Mouse (Mus musculus) bone marrow, adult 2 months (tissue): Measurements from ENCODE around the gene Bad.

ENCODE experiments used
- CTCF ChIP-seq: fragments of 200-500 bp; IDR thresholded peaks from 2 replicates; pipeline ENCODE4 v1.5.1; 2011; ENCODE audit warnings: low read length, control low read depth; ENCODE audit not compliant: control insufficient read depth, insufficient read depth
- POLR2A ChIP-seq: fragments of 200-500 bp; IDR thresholded peaks from 2 replicates; pipeline ENCODE4 v1.6.1; 2011; ENCODE audit warnings: low read depth, mild to moderate bottlenecking, control low read depth, low read length, borderline replicate concordance; ENCODE audit not compliant: control insufficient read depth

DNA sequence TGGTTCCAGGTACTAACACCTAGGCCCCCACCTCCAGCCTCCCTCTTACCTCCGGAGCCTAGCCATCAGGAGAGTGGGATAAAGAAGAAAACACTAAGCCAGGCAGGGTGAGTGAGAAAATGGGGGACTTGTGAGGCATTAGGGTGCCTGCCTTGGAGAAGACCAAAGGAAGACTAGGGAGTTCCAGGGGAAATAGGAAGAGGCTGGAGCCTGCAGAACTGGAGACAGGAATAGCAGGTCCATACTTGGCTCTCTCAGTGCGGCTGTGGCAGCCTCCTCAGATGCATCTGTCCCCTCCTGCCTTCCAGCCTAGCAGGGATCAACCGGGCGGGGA is 8.6 kb upstream of the Bad start:
- TF ChIP-seq CTCF (no peak), POLR2A (no peak)
